ENCODE assay signal across 12 mouse cellular contexts in genomic region chr4:126314393-126314792, GRCm38 (mm10). TPM values are rescaled to one million over a fixed set of nuclear protein-coding genes. Genes with fewer than 3 reads are reported as not detected.
DNase-seq lines count a peak whose midpoint lies in the region; ATAC-seq and TF ChIP-seq lines count a peak whose summit lies in the region.
"Had no signal": no experiment of that assay in that cellular context is flagged by ENCODE, and none has a peak within 500 bp of the region (broad histone marks: within the 10 kb centered on the region; RNA-seq: fewer than 3 reads in every experiment).

No protein-coding gene starts in this region.

- no peaks in the 10 kb centered on the region for H3K79me2 ChIP-seq in liver, adult 2 months (ENCODE audit: control insufficient read depth, insufficient read depth, low read length)

- peak; percentile 31 for DNase-seq in liver, adult 2 months (ENCODE audit: extremely low read depth, low read depth, low spot score)
- DNase-seq in embryonic facial prominence, embryonic 11.5 days (ENCODE audit: low spot score), result peak; percentile 87
- peak; percentile 82 for DNase-seq in kidney, adult 2 months
- no peak for DNase-seq in thymus, postnatal 25 days
- DNase-seq in layer of hippocampus, postnatal 14 days (ENCODE audit: low spot score in 2 of 2), result no peak
- DNase-seq: heart, adult 2 months had no signal

- H3K27ac ChIP-seq in liver, adult 2 months (replicated peaks; ENCODE audit: insufficient read depth, low read depth, low read length), result no peak overlapping the region
- no peak overlapping the region for H3K27ac ChIP-seq in liver, embryonic 12.5 days
- peak overlapping the region; percentile 56; the same call in 1 of the 2 replicates for H3K27ac ChIP-seq in embryonic facial prominence, embryonic 11.5 days (replicated peaks; ENCODE audit: low read depth, low read length)
- no peak overlapping the region for H3K27ac ChIP-seq in kidney, adult 2 months (ENCODE audit: insufficient read depth, low read depth, low read length)
- H3K27ac ChIP-seq in heart, embryonic 11.5 days (ENCODE audit: low read depth, low read length), result no peak overlapping the region
- H3K27ac ChIP-seq: heart, adult 2 months had no signal

- H3K4me1 ChIP-seq in liver, adult 2 months (ENCODE audit: control insufficient read depth, insufficient read depth, low read length), result peaks cover 3% of the 10 kb centered on the region; the same call in 1 of the 2 replicates
- H3K4me1 ChIP-seq in liver, embryonic 12.5 days, result no peaks in the 10 kb centered on the region; the same call in 1 of the 2 replicates
- H3K4me1 ChIP-seq in embryonic facial prominence, embryonic 11.5 days (ENCODE audit: control insufficient read depth, insufficient read depth, low read length), result peaks cover 11% of the 10 kb centered on the region
- peaks cover 7% of the 10 kb centered on the region; the same call in 1 of the 2 replicates for H3K4me1 ChIP-seq in kidney, adult 2 months (ENCODE audit: control insufficient read depth, insufficient read depth, low read length)
- H3K4me1 ChIP-seq in heart, embryonic 11.5 days (ENCODE audit: control insufficient read depth, insufficient read depth, low read length), result peaks cover 8% of the 10 kb centered on the region

- H3K36me3 ChIP-seq in liver, adult 2 months (ENCODE audit: control insufficient read depth, insufficient read depth, low read length), result peaks cover 4% of the 10 kb centered on the region; the same call in 1 of the 2 replicates
- peaks cover 48% of the 10 kb centered on the region for H3K36me3 ChIP-seq in liver, embryonic 12.5 days
- H3K36me3 ChIP-seq in embryonic facial prominence, embryonic 11.5 days (replicated peaks; ENCODE audit: control insufficient read depth, insufficient read depth, low read depth, low read length), result peaks cover 18% of the 10 kb centered on the region
- H3K36me3 ChIP-seq in kidney, adult 2 months (ENCODE audit: control insufficient read depth, insufficient read depth, low read length), result no peaks in the 10 kb centered on the region
- peaks cover 22% of the 10 kb centered on the region for H3K36me3 ChIP-seq in heart, embryonic 11.5 days (ENCODE audit: control insufficient read depth, insufficient read depth, low read length)

- H3K9me3 ChIP-seq in liver, embryonic 12.5 days (replicated peaks), result no peaks in the 10 kb centered on the region
- H3K9me3 ChIP-seq in embryonic facial prominence, embryonic 11.5 days (replicated peaks; ENCODE audit: control insufficient read depth, low read length), result no peaks in the 10 kb centered on the region
- no peaks in the 10 kb centered on the region for H3K9me3 ChIP-seq in heart, embryonic 11.5 days (replicated peaks; ENCODE audit: control insufficient read depth, low read length)
- H3K9me3 ChIP-seq: G1E had no signal

- TF ChIP-seq CTCF in liver, adult 2 months (IDR thresholded peaks at IDR 0.05; ENCODE audit: low read depth, low read length), result no peak
- no peak; the same call in 1 of the 2 replicates for TF ChIP-seq CTCF in kidney, adult 2 months (conservative IDR thresholded peaks at IDR 0.05; ENCODE audit: insufficient read depth, insufficient read length, low read depth, low read length)

- TF ChIP-seq POLR2A in liver, adult 2 months (IDR thresholded peaks at IDR 0.05; ENCODE audit: extremely low read depth, insufficient read depth, low read length), result no peak
- no peak for TF ChIP-seq POLR2A in kidney, adult 2 months (IDR thresholded peaks at IDR 0.05; ENCODE audit: low read depth, low read length)

- WGBS in liver, adult 2 months, result 80% methylated on average over 10 of the region's 10 CpGs
- WGBS in liver, embryonic 12.5 days (ENCODE audit: insufficient replicate concordance), result 67% methylated on average over 10 of the region's 10 CpGs
- 23% methylated on average over 10 of the region's 10 CpGs for WGBS in embryonic facial prominence, embryonic 11.5 days
- WGBS in kidney, adult 2 months, result 28% methylated on average over 10 of the region's 10 CpGs
- WGBS in heart, embryonic 11.5 days (ENCODE audit: insufficient replicate concordance), result 67% methylated on average over 10 of the region's 10 CpGs

- H3K9ac ChIP-seq in liver, adult 2 months (ENCODE audit: low read depth, low read length), result no peak overlapping the region
- H3K9ac ChIP-seq in liver, embryonic 12.5 days, result no peak overlapping the region
- no peak overlapping the region for H3K9ac ChIP-seq in embryonic facial prominence, embryonic 11.5 days (replicated peaks; ENCODE audit: low read length)
- H3K9ac ChIP-seq in heart, embryonic 11.5 days (ENCODE audit: low read depth, low read length), result no peak overlapping the region

- no peak for ATAC-seq in liver, embryonic 12.5 days
- no peak; the same call in 1 of the 2 replicates for ATAC-seq in embryonic facial prominence, embryonic 11.5 days (replicated peaks; ENCODE audit: insufficient number of reproducible peaks, low FRiP score, low TSS enrichment, low read depth)
- ATAC-seq in megakaryocyte-erythroid progenitor cell, adult 5-6 weeks (replicated peaks; ENCODE audit: low FRiP score, low TSS enrichment, poor library complexity, severe bottlenecking), result 0 out of 2 replicates have a peak, but pooled peaks have one; percentile 12
- no peak for ATAC-seq in heart, embryonic 11.5 days (replicated peaks; ENCODE audit: insufficient number of reproducible peaks, low FRiP score, low TSS enrichment)

- H3K4me2 ChIP-seq in liver, embryonic 12.5 days, result no peak overlapping the region
- no peak overlapping the region for H3K4me2 ChIP-seq in embryonic facial prominence, embryonic 11.5 days (ENCODE audit: low read depth, low read length)
- no peak overlapping the region for H3K4me2 ChIP-seq in heart, embryonic 11.5 days

- no peaks in the 10 kb centered on the region for H3K27me3 ChIP-seq in liver, adult 2 months (ENCODE audit: control insufficient read depth, insufficient read depth, low read length)
- H3K27me3 ChIP-seq in liver, embryonic 12.5 days (replicated peaks), result no peaks in the 10 kb centered on the region
- no peaks in the 10 kb centered on the region for H3K27me3 ChIP-seq in embryonic facial prominence, embryonic 11.5 days (ENCODE audit: control insufficient read depth, insufficient read depth, low read length)
- H3K27me3 ChIP-seq in kidney, adult 2 months (replicated peaks; ENCODE audit: control insufficient read depth, insufficient read depth, low read length), result no peaks in the 10 kb centered on the region
- H3K27me3 ChIP-seq in heart, embryonic 11.5 days (ENCODE audit: control insufficient read depth, insufficient read depth, low read length), result 0 out of 2 replicates have a peak, but pooled peaks cover 3% of the 10 kb centered on the region

- no peak overlapping the region for H3K4me3 ChIP-seq in liver, adult 2 months (ENCODE audit: insufficient read depth, low read depth, low read length)
- H3K4me3 ChIP-seq in liver, embryonic 12.5 days, result no peak overlapping the region
- no peak overlapping the region for H3K4me3 ChIP-seq in embryonic facial prominence, embryonic 11.5 days (ENCODE audit: low read depth, low read length)
- no peak overlapping the region for H3K4me3 ChIP-seq in kidney, adult 2 months (ENCODE audit: insufficient read depth, low read depth, low read length)
- H3K4me3 ChIP-seq in heart, embryonic 11.5 days (ENCODE audit: low read depth, low read length), result no peak overlapping the region
- H3K4me3 ChIP-seq: heart, adult 2 months had no signal

RNA-seq across cellular contexts. Expression of gene Adprhl2, which starts 7.1 kb away (rescaled TPM):
- 12.1 and 13.2 TPM in 2 replicates for total RNA-seq in liver, adult 2 months (2014; rRNA removed)
- polyA plus RNA-seq in liver, adult 2 months (2012; rRNA removed), result 24.4 and 27.6 TPM in 2 replicates
- polyA plus RNA-seq in liver, embryonic 12.5 days (2016; fragmentation: Nextera tagmentation; extraction: Ambion mirVana), result 36.0 and 38.0 TPM in 2 replicates
- polyA plus RNA-seq in embryonic facial prominence, embryonic 11.5 days (2014; fragmentation: Nextera tagmentation; extraction: Ambion mirVana), result 44.6 and 48.0 TPM in 2 replicates
- 36.0 and 43.0 TPM in 2 replicates for polyA plus RNA-seq in kidney, adult 2 months (2012; rRNA removed)
- 30.8 and 33.7 TPM in 2 replicates for total RNA-seq in megakaryocyte-erythroid progenitor cell, adult 5-6 weeks (2014; fragmentation: Nextera tagmentation)
- total RNA-seq in megakaryocyte-erythroid progenitor cell, adult 5-6 weeks (2017), result 22.9 and 28.5 TPM in 2 replicates
- polyA plus RNA-seq in heart, embryonic 11.5 days (2014; fragmentation: Nextera tagmentation; extraction: Ambion mirVana), result 28.8 and 30.1 TPM in 2 replicates
- 10 to 100 TPM; 25.8 to 26.1 TPM for total RNA-seq in layer of hippocampus, postnatal 14 days (2021)

RNA-seq across cellular contexts. Expression of gene Tekt2, which starts 11.1 kb away (rescaled TPM):
- total RNA-seq in liver, adult 2 months (2014; rRNA removed), result 0.20 and 0.37 TPM in 2 replicates
- polyA plus RNA-seq in liver, adult 2 months (2012; rRNA removed), result 0.20 and 0.43 TPM in 2 replicates
- polyA plus RNA-seq in liver, embryonic 12.5 days (2016; fragmentation: Nextera tagmentation; extraction: Ambion mirVana), result 0.54 and 0.57 TPM in 2 replicates
- polyA plus RNA-seq in embryonic facial prominence, embryonic 11.5 days (2014; fragmentation: Nextera tagmentation; extraction: Ambion mirVana), result 3.4 and 3.5 TPM in 2 replicates
- 1.1 and 2.0 TPM in 2 replicates for polyA plus RNA-seq in kidney, adult 2 months (2012; rRNA removed)
- total RNA-seq in megakaryocyte-erythroid progenitor cell, adult 5-6 weeks (2014; fragmentation: Nextera tagmentation), result not detected in 2 replicates
- total RNA-seq in megakaryocyte-erythroid progenitor cell, adult 5-6 weeks (2017), result not detected in 2 replicates
- polyA plus RNA-seq in heart, embryonic 11.5 days (2014; fragmentation: Nextera tagmentation; extraction: Ambion mirVana), result 0.96 and 1.5 TPM in 2 replicates
- total RNA-seq in layer of hippocampus, postnatal 14 days (2021), result 1 to 10 TPM; 1.9 to 2.2 TPM
- total RNA-seq: common myeloid progenitor, adult 5-6 weeks; neutrophil, adult 5-6 weeks had no signal
- polyA plus RNA-seq: G1E had no signal

RNA-seq across cellular contexts. Expression of gene Col8a2, which starts 27.8 kb away (rescaled TPM):
- 0.07 and 0.09 TPM in 2 replicates for total RNA-seq in liver, adult 2 months (2014; rRNA removed)
- polyA plus RNA-seq in liver, adult 2 months (2012; rRNA removed), result 0.10 and 0.17 TPM in 2 replicates
- 1.8 and 2.3 TPM in 2 replicates for polyA plus RNA-seq in liver, embryonic 12.5 days (2016; fragmentation: Nextera tagmentation; extraction: Ambion mirVana)
- 15.7 and 18.1 TPM in 2 replicates for polyA plus RNA-seq in embryonic facial prominence, embryonic 11.5 days (2014; fragmentation: Nextera tagmentation; extraction: Ambion mirVana)
- 0.27 and 0.31 TPM in 2 replicates for polyA plus RNA-seq in kidney, adult 2 months (2012; rRNA removed)
- total RNA-seq in megakaryocyte-erythroid progenitor cell, adult 5-6 weeks (2014; fragmentation: Nextera tagmentation), result not detected in 2 replicates
- total RNA-seq in megakaryocyte-erythroid progenitor cell, adult 5-6 weeks (2017), result not detected in 2 replicates
- 2.0 and 3.0 TPM in 2 replicates for polyA plus RNA-seq in heart, embryonic 11.5 days (2014; fragmentation: Nextera tagmentation; extraction: Ambion mirVana)
- 1 to 10 TPM; 1.9 to 8.4 TPM for total RNA-seq in layer of hippocampus, postnatal 14 days (2021)
- total RNA-seq: common myeloid progenitor, adult 5-6 weeks; neutrophil, adult 5-6 weeks had no signal
- polyA plus RNA-seq: G1E had no signal

RNA-seq across cellular contexts. Expression of gene Trappc3, which starts 52.3 kb away (rescaled TPM):
- 38.2 and 45.8 TPM in 2 replicates for total RNA-seq in liver, adult 2 months (2014; rRNA removed)
- 24.1 and 30.6 TPM in 2 replicates for polyA plus RNA-seq in liver, adult 2 months (2012; rRNA removed)
- 43.7 and 44.0 TPM in 2 replicates for polyA plus RNA-seq in liver, embryonic 12.5 days (2016; fragmentation: Nextera tagmentation; extraction: Ambion mirVana)
- 33.8 and 36.7 TPM in 2 replicates for polyA plus RNA-seq in embryonic facial prominence, embryonic 11.5 days (2014; fragmentation: Nextera tagmentation; extraction: Ambion mirVana)
- polyA plus RNA-seq in kidney, adult 2 months (2012; rRNA removed), result 57.7 and 75.5 TPM in 2 replicates
- 40.1 and 43.2 TPM in 2 replicates for total RNA-seq in megakaryocyte-erythroid progenitor cell, adult 5-6 weeks (2014; fragmentation: Nextera tagmentation)
- 55.9 and 81.1 TPM in 2 replicates for total RNA-seq in megakaryocyte-erythroid progenitor cell, adult 5-6 weeks (2017)
- 11.0 and 28.0 TPM in 2 replicates for polyA plus RNA-seq in heart, embryonic 11.5 days (2014; fragmentation: Nextera tagmentation; extraction: Ambion mirVana)
- 10 to 100 TPM; 83.9 to 88.2 TPM for total RNA-seq in layer of hippocampus, postnatal 14 days (2021)

RNA-seq across cellular contexts. Expression of gene Map7d1, which starts 58.2 kb away (rescaled TPM):
- total RNA-seq in liver, adult 2 months (2014; rRNA removed), result 7.5 and 8.2 TPM in 2 replicates
- 18.5 and 19.1 TPM in 2 replicates for polyA plus RNA-seq in liver, adult 2 months (2012; rRNA removed)
- polyA plus RNA-seq in liver, embryonic 12.5 days (2016; fragmentation: Nextera tagmentation; extraction: Ambion mirVana), result 20.9 and 23.3 TPM in 2 replicates
- 47.0 and 54.1 TPM in 2 replicates for polyA plus RNA-seq in embryonic facial prominence, embryonic 11.5 days (2014; fragmentation: Nextera tagmentation; extraction: Ambion mirVana)
- 28.3 and 30.3 TPM in 2 replicates for polyA plus RNA-seq in kidney, adult 2 months (2012; rRNA removed)
- 6.4 and 8.0 TPM in 2 replicates for total RNA-seq in megakaryocyte-erythroid progenitor cell, adult 5-6 weeks (2014; fragmentation: Nextera tagmentation)
- total RNA-seq in megakaryocyte-erythroid progenitor cell, adult 5-6 weeks (2017), result 13.2 and 14.5 TPM in 2 replicates
- polyA plus RNA-seq in heart, embryonic 11.5 days (2014; fragmentation: Nextera tagmentation; extraction: Ambion mirVana), result 37.0 and 44.6 TPM in 2 replicates
- 100 to 1,000 TPM; 222 to 233 TPM for total RNA-seq in layer of hippocampus, postnatal 14 days (2021)

Comparison
In these comparisons a context has a peak if more than half of its experiments do, and no peak if none do; other contexts are left out.
1. DNase-seq: peak in liver, adult 2 months (single experiment), embryonic facial prominence, embryonic 11.5 days (single experiment) and kidney, adult 2 months (single experiment); none in thymus, postnatal 25 days (single experiment) and layer of hippocampus, postnatal 14 days (0 of 2).